Comparison of ENCODE assay signal across 22 mouse cellular contexts in the genomic region with DNA sequence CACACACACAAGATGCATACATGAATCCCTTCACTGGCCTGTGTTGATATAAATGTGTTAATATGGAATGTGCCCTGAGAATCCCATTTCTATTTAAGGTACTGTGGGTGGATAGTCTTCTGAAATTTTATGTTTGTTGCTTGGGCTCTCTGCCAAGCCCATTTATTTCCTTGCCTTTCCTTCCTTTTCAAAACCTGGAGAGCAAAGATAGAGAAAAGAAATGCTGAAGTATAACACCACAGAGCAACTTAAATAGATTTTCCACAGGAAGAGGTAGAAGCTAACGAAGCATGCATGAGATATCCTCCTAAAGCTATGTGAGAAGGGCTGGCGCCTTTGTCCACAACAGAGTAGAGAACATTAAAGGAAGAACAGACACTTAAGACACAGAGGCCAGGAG. TPM values are rescaled to one million over a fixed set of nuclear protein-coding genes. Genes with fewer than 3 reads are reported as not detected.
A peak's percentile ranks its signal among the peaks of the same experiment; 100 is the strongest.
DNase-seq lines count a peak whose midpoint lies in the region; ATAC-seq and TF ChIP-seq lines count a peak whose summit lies in the region.
"Had no signal": no experiment of that assay in that cellular context is flagged by ENCODE, and none has a peak within 500 bp of the region (broad histone marks: within the 10 kb centered on the region; RNA-seq: fewer than 3 reads in every experiment).

No protein-coding gene starts in this region.

- in situ Hi-C loops in CH12.LX (cut with MboI; ENCODE audit: low pct_ligation_motif_present, low pct_unique_long_range_greater_than_20kb, low sequenced_read_pairs), result no loop called here

- H3K4me1 ChIP-seq in heart, embryonic 11.5 days (ENCODE audit: control insufficient read depth, insufficient read depth, low read length), result no peaks in the 10 kb centered on the region
- no peaks in the 10 kb centered on the region for H3K4me1 ChIP-seq in liver, postnatal 0 days (ENCODE audit: insufficient read depth)
- H3K4me1 ChIP-seq in liver, embryonic 11.5 days (replicated peaks; ENCODE audit: control insufficient read depth, insufficient read depth, low read length), result no peaks in the 10 kb centered on the region
- peaks cover 0 to 7% of the 10 kb centered on the region in 2 experiments; a peak in 2 of 4 replicates for H3K4me1 ChIP-seq in CH12.LX (ENCODE audit: control insufficient read depth in 1 of 2, insufficient read depth in 2 of 2)
- H3K4me1 ChIP-seq: forebrain, embryonic 15.5 days; limb, embryonic 15.5 days; midbrain, embryonic 15.5 days had no signal

- 67% methylated on average over 2 of the region's 2 CpGs for WGBS in heart, embryonic 11.5 days (ENCODE audit: insufficient replicate concordance)
- WGBS in liver, postnatal 0 days (ENCODE audit: insufficient replicate concordance), result 48% methylated on average over 2 of the region's 2 CpGs
- WGBS in liver, embryonic 11.5 days, result 65% methylated on average over 2 of the region's 2 CpGs

- no peak overlapping the region for H3K27ac ChIP-seq in heart, embryonic 11.5 days (ENCODE audit: low read depth, low read length)
- no peak overlapping the region for H3K27ac ChIP-seq in liver, postnatal 0 days (ENCODE audit: low read depth)
- H3K27ac ChIP-seq in liver, embryonic 11.5 days (ENCODE audit: low read depth, low read length), result no peak overlapping the region
- H3K27ac ChIP-seq in CH12.LX (ENCODE audit: insufficient read depth, low read depth), result no peak overlapping the region
- H3K27ac ChIP-seq: forebrain, embryonic 15.5 days; limb, embryonic 15.5 days; midbrain, embryonic 15.5 days had no signal

- ATAC-seq in heart, embryonic 11.5 days (replicated peaks; ENCODE audit: insufficient number of reproducible peaks, low FRiP score, low TSS enrichment), result no peak
- no peak for ATAC-seq in liver, postnatal 0 days
- no peak for ATAC-seq in liver, embryonic 11.5 days (replicated peaks; ENCODE audit: low FRiP score)
- peak; percentile 47 for ATAC-seq in megakaryocyte progenitor cell, adult 5-6 weeks (replicated peaks; ENCODE audit: poor library complexity)
- ATAC-seq: forebrain, embryonic 15.5 days; hindbrain, embryonic 16.5 days; midbrain, embryonic 15.5 days had no signal

- no peaks in the 10 kb centered on the region for H3K27me3 ChIP-seq in heart, embryonic 11.5 days (ENCODE audit: control insufficient read depth, insufficient read depth, low read length)
- H3K27me3 ChIP-seq in liver, postnatal 0 days (ENCODE audit: insufficient read depth, low read length), result no peaks in the 10 kb centered on the region
- no peaks in the 10 kb centered on the region for H3K27me3 ChIP-seq in liver, embryonic 11.5 days (replicated peaks; ENCODE audit: control insufficient read depth, insufficient read depth, low read length)
- H3K27me3 ChIP-seq in CH12.LX (replicated peaks), result no peaks in the 10 kb centered on the region
- H3K27me3 ChIP-seq: forebrain, embryonic 15.5 days; limb, embryonic 15.5 days; midbrain, embryonic 15.5 days had no signal

- peak; percentile 43 for DNase-seq in heart, adult 11 months
- no peak for DNase-seq in liver, postnatal 0 days
- DNase-seq in liver, embryonic 11.5 days (ENCODE audit: low spot score), result no peak
- peak; percentile 6 for DNase-seq in CH12.LX (ENCODE audit: extremely low read depth)
- DNase-seq in cerebellum, postnatal 25 days, result no peak
- DNase-seq: adrenal gland, adult 8-10 months; B cell, adult 2 months; cerebellum, adult 8-10 months; gastrocnemius, postnatal 10 days; heart, postnatal 14 days; kidney, adult 18-20 months; kidney, postnatal 36 days; lung, postnatal 14 days; thymus, postnatal 14 days had no signal

- H3K9me3 ChIP-seq in heart, embryonic 11.5 days (replicated peaks; ENCODE audit: control insufficient read depth, low read length), result no peaks in the 10 kb centered on the region
- H3K9me3 ChIP-seq in liver, postnatal 0 days (ENCODE audit: low read length), result no peaks in the 10 kb centered on the region
- no peaks in the 10 kb centered on the region for H3K9me3 ChIP-seq in liver, embryonic 11.5 days (ENCODE audit: control insufficient read depth, low read length)
- H3K9me3 ChIP-seq in CH12.LX (replicated peaks; ENCODE audit: low read length), result no peaks in the 10 kb centered on the region
- H3K9me3 ChIP-seq: forebrain, embryonic 15.5 days; limb, embryonic 15.5 days; midbrain, embryonic 15.5 days had no signal

- TF ChIP-seq RAD21 in CH12.LX (IDR thresholded peaks at IDR 0.05; ENCODE audit: low read depth, low read length), result no peak

- H3K79me2 ChIP-seq in CH12.LX (replicated peaks; ENCODE audit: control insufficient read depth, extremely low read depth, insufficient read depth, poor library complexity, severe bottlenecking), result no peaks in the 10 kb centered on the region

- H3K4me2 ChIP-seq in heart, embryonic 11.5 days, result no peak overlapping the region
- H3K4me2 ChIP-seq in liver, postnatal 0 days (ENCODE audit: low read depth, low read length), result no peak overlapping the region
- no peak overlapping the region for H3K4me2 ChIP-seq in liver, embryonic 11.5 days
- no peak overlapping the region for H3K4me2 ChIP-seq in CH12.LX (ENCODE audit: insufficient read depth, low read depth, poor library complexity, severe bottlenecking)
- H3K4me2 ChIP-seq: forebrain, embryonic 15.5 days; limb, embryonic 15.5 days; midbrain, embryonic 15.5 days had no signal

- H3K4me3 ChIP-seq in heart, embryonic 11.5 days (ENCODE audit: low read depth, low read length), result no peak overlapping the region
- H3K4me3 ChIP-seq in liver, postnatal 0 days (ENCODE audit: low read depth, low read length), result no peak overlapping the region
- no peak overlapping the region for H3K4me3 ChIP-seq in liver, embryonic 11.5 days (ENCODE audit: low read depth, low read length)
- H3K4me3 ChIP-seq in CH12.LX (replicated peaks in 1 of 3; ENCODE audit: low read depth in 2 of 3, low read length in 2 of 3, poor library complexity in 1 of 3), result no peak overlapping the region
- H3K4me3 ChIP-seq: forebrain, embryonic 15.5 days; limb, embryonic 15.5 days; midbrain, embryonic 15.5 days had no signal

- no peaks in the 10 kb centered on the region for H3K36me3 ChIP-seq in heart, embryonic 11.5 days (ENCODE audit: control insufficient read depth, insufficient read depth, low read length)
- no peaks in the 10 kb centered on the region for H3K36me3 ChIP-seq in liver, postnatal 0 days (replicated peaks; ENCODE audit: insufficient read depth, low read length)
- H3K36me3 ChIP-seq in liver, embryonic 11.5 days (ENCODE audit: control insufficient read depth, insufficient read depth, low read length), result no peaks in the 10 kb centered on the region
- no peaks in the 10 kb centered on the region for H3K36me3 ChIP-seq in CH12.LX (replicated peaks in 1 of 2; ENCODE audit: control insufficient read depth in 1 of 2, insufficient read depth in 1 of 2, low read length in 1 of 2)
- H3K36me3 ChIP-seq: forebrain, embryonic 15.5 days; limb, embryonic 15.5 days; midbrain, embryonic 15.5 days had no signal

- peak; percentile 50; the same call in 1 of the 2 replicates for TF ChIP-seq EP300 in liver, postnatal 0 days (IDR thresholded peaks at IDR 0.05; ENCODE audit: low read depth)
- no peak for TF ChIP-seq EP300 in CH12.LX (IDR thresholded peaks at IDR 0.05; ENCODE audit: low read length)

- dilution Hi-C loops in CH12.LX (cut with MboI; ENCODE audit: extremely low pct_ligation_motif_present, extremely low pct_unique_long_range_greater_than_20kb, low sequenced_read_pairs), result no loop called here

- TF ChIP-seq POLR2A in CH12.LX (IDR thresholded peaks at IDR 0.05; ENCODE audit: low read depth, low read length), result no peak

- no peak for TF ChIP-seq CTCF in liver, postnatal 0 days (IDR thresholded peaks at IDR 0.05; ENCODE audit: low read depth)
- TF ChIP-seq CTCF in CH12.LX (conservative IDR thresholded peaks at IDR 0.05 in 1 of 2, IDR thresholded peaks at IDR 0.05 in 1 of 2; ENCODE audit: low read depth in 2 of 2, low read length in 2 of 2), result no peak

- no peak overlapping the region for H3K9ac ChIP-seq in heart, embryonic 11.5 days (ENCODE audit: low read depth, low read length)
- no peak overlapping the region for H3K9ac ChIP-seq in liver, postnatal 0 days (replicated peaks)
- no peak overlapping the region for H3K9ac ChIP-seq in liver, embryonic 11.5 days (ENCODE audit: low read depth, low read length)
- H3K9ac ChIP-seq in CH12.LX (ENCODE audit: insufficient read depth, low read depth), result no peak overlapping the region
- H3K9ac ChIP-seq: forebrain, embryonic 15.5 days; limb, embryonic 15.5 days; midbrain, embryonic 15.5 days had no signal

TF ChIP-seq in CH12.LX, 34 proteins besides CTCF, POLR2A, EP300 and RAD21:
- no peak for TF ChIP-seq JUND (conservative IDR thresholded peaks at IDR 0.05; ENCODE audit: low read depth, low read length)
- TF ChIP-seq MXI1 (IDR thresholded peaks at IDR 0.05; ENCODE audit: low read depth, low read length), result no peak

RNA-seq across cellular contexts. Expression of a gene that starts 5.3 kb away (rescaled TPM):
- 0.19 and 0.21 TPM in 2 replicates for polyA plus RNA-seq in heart, embryonic 11.5 days (2014; fragmentation: Nextera tagmentation; extraction: Ambion mirVana)
- 1.7 and 2.1 TPM in 2 replicates for polyA plus RNA-seq in liver, postnatal 0 days (2015; fragmentation: Nextera tagmentation; extraction: Ambion mirVana)
- polyA plus RNA-seq in liver, embryonic 11.5 days (2014; fragmentation: Nextera tagmentation; extraction: Ambion mirVana), result 0.78 and 0.79 TPM in 2 replicates
- total RNA-seq in CH12.LX (2012; rRNA removed), result not detected in 2 replicates
- 0.43 and 0.61 TPM in 2 replicates for total RNA-seq in CH12.LX (2014; rRNA removed)
- polyA plus RNA-seq in CH12.LX (2012; ENCODE audit: insufficient read length, low read depth), result 0.18 and 0.21 TPM in 2 replicates
- 3.3 and 7.6 TPM in 2 replicates for total RNA-seq in megakaryocyte progenitor cell, adult 5-6 weeks (2015)
- total RNA-seq in megakaryocyte progenitor cell, adult 5-6 weeks (2017), result 0.68 and 2.0 TPM in 2 replicates
- total RNA-seq: layer of hippocampus, postnatal 14 days had no signal
- polyA plus RNA-seq: forebrain, embryonic 15.5 days; hindbrain, embryonic 16.5 days; midbrain, embryonic 15.5 days; stomach, embryonic 14.5 days had no signal

RNA-seq across cellular contexts. Expression of a gene that starts 41.9 kb away (rescaled TPM):
- 0.70 and 1.1 TPM in 2 replicates for polyA plus RNA-seq in heart, embryonic 11.5 days (2014; fragmentation: Nextera tagmentation; extraction: Ambion mirVana)
- 24.5 and 28.2 TPM in 2 replicates for polyA plus RNA-seq in liver, postnatal 0 days (2015; fragmentation: Nextera tagmentation; extraction: Ambion mirVana)
- 6.5 and 8.1 TPM in 2 replicates for polyA plus RNA-seq in liver, embryonic 11.5 days (2014; fragmentation: Nextera tagmentation; extraction: Ambion mirVana)
- total RNA-seq in CH12.LX (2012; rRNA removed) (under 0.01 TPM in 2 replicates), CH12.LX (2014; rRNA removed) (0.04 TPM in 1 of 2 replicates, not detected in the other)
- polyA plus RNA-seq in CH12.LX (2012; ENCODE audit: insufficient read length, low read depth), result 0.12 and 0.19 TPM in 2 replicates
- total RNA-seq in megakaryocyte progenitor cell, adult 5-6 weeks (2015), result 8.6 and 9.2 TPM in 2 replicates
- 4.2 and 6.1 TPM in 2 replicates for total RNA-seq in megakaryocyte progenitor cell, adult 5-6 weeks (2017)

RNA-seq across cellular contexts. Expression of a gene that starts 48.0 kb away (rescaled TPM):
- polyA plus RNA-seq in heart, embryonic 11.5 days (2014; fragmentation: Nextera tagmentation; extraction: Ambion mirVana), result 0.14 TPM in 1 of 2 replicates, not detected in the other
- polyA plus RNA-seq in liver, postnatal 0 days (2015; fragmentation: Nextera tagmentation; extraction: Ambion mirVana), result 10.2 and 10.8 TPM in 2 replicates
- polyA plus RNA-seq in liver, embryonic 11.5 days (2014; fragmentation: Nextera tagmentation; extraction: Ambion mirVana), result 1.1 and 1.5 TPM in 2 replicates
- total RNA-seq in CH12.LX (2012; rRNA removed) (not detected in 2 replicates), CH12.LX (2014; rRNA removed) (not detected in 2 replicates)
- not detected in 2 replicates for polyA plus RNA-seq in CH12.LX (2012; ENCODE audit: insufficient read length, low read depth)
- total RNA-seq in megakaryocyte progenitor cell, adult 5-6 weeks (2015), result 371 and 392 TPM in 2 replicates
- total RNA-seq in megakaryocyte progenitor cell, adult 5-6 weeks (2017), result 234 and 258 TPM in 2 replicates
- total RNA-seq: layer of hippocampus, postnatal 14 days had no signal

Comparison
In these comparisons a context has a peak if more than half of its experiments do, and no peak if none do; other contexts are left out.
1. DNase-seq: peak in heart, adult 11 months (single experiment) and CH12.LX (single experiment); none in liver, postnatal 0 days (single experiment), liver, embryonic 11.5 days (single experiment) and cerebellum, postnatal 25 days (0 of 2).